Mouse (Mus musculus) liver, adult (tissue): Measurements from ENCODE around the gene Srrd.

Experiments
- GATA4 ChIP-seq: IDR thresholded peaks from 2 replicates; pipeline ENCODE4 v1.6.1; 2014; ENCODE audit warnings: mild to moderate bottlenecking, low read length; ENCODE audit not compliant: insufficient replicate concordance

The Srrd gene

GRCm38 (mm10) chr5:112329805-112330564 is 12.9 kb downstream of the Srrd start:
- no peak for TF ChIP-seq GATA4

- TF ChIP-seq GATA4 = no peak
These were observed 15.0 kb downstream of the Srrd start for GRCm38 (mm10) chr5:112327854-112328253.

- TF ChIP-seq GATA4 = no peak; the same call in 1 of the 2 replicates
These were observed 16.3 kb downstream of the Srrd start for GRCm38 (mm10) chr5:112326446-112327009.

- TF ChIP-seq GATA4 = peak; percentile 63; the same call in 1 of the 2 replicates
These were observed 17.0 kb downstream of the Srrd start, which contains the start of gene Tfip11 for GRCm38 (mm10) chr5:112325546-112326445. Tfip11 (plus strand) TSS chr5:112326358.

- TF ChIP-seq GATA4 = no peak
These were observed 17.9 kb downstream of the Srrd start for GRCm38 (mm10) chr5:112324637-112325545.

- no peak for TF ChIP-seq GATA4
These were observed 19.6 kb downstream of the Srrd start for GRCm38 (mm10) chr5:112323246-112323645.

- no peak for TF ChIP-seq GATA4
These were observed 21.5 kb downstream of the Srrd start for GRCm38 (mm10) chr5:112321376-112321775.

GRCm38 (mm10) chr5:112320936-112321335 is 21.9 kb downstream of the Srrd start:
- no peak for TF ChIP-seq GATA4

- TF ChIP-seq GATA4 = no peak
These were observed 22.5 kb downstream of the Srrd start for GRCm38 (mm10) chr5:112320379-112320778.

GRCm38 (mm10) chr5:112317328-112317727 is 25.5 kb downstream of the Srrd start:
- peak; percentile 24; the same call in 1 of the 2 replicates for TF ChIP-seq GATA4

GRCm38 (mm10) chr5:112316468-112316867 is 26.4 kb downstream of the Srrd start:
- TF ChIP-seq GATA4 = no peak

- no peak for TF ChIP-seq GATA4
These were observed 29.5 kb downstream of the Srrd start for GRCm38 (mm10) chr5:112313222-112313885.

- no peak for TF ChIP-seq GATA4
These were observed 37.0 kb downstream of the Srrd start for GRCm38 (mm10) chr5:112305842-112306241.

GRCm38 (mm10) chr5:112302310-112302709 is 40.5 kb downstream of the Srrd start:
- TF ChIP-seq GATA4 = no peak; the same call in 1 of the 2 replicates
